Mouse (Mus musculus) layer of hippocampus, postnatal 10 days (tissue): ENCODE results near the gene Bin2. TPM values are rescaled to one million over a fixed set of nuclear protein-coding genes. Genes with fewer than 3 reads are reported as not detected.

Experiments used
- microRNA-seq, 2 experiments: library from miRNA; unstranded; fragments of <30 nt; microRNA quantifications; one replicate each; pipeline ENCODE4 v1.2.0; 2021
- total RNA-seq, 2 experiments: library from RNA; stranded (reverse); gene quantifications; 2 replicates each; pipeline ENCODE4 v1.2.3; 2021

The Bin2 gene
- total RNA-seq, 2 experiments from 2014 or later: 3.9 to 4.8 TPM

Small RNAs within 50 kb of the gene (microRNA-seq; reads per million reads assigned to microRNA genes)
- 0 reads per million in 2 experiments for gene Mir6961

Other genes with a start within 250 kb of the Bin2 start
- under 1 TPM; 0.14 to 0.16 TPM for gene Gm5475, start 247.4 kb downstream of the Bin2 start, total RNA-seq
- 10 to 100 TPM; 55.5 to 61.9 TPM for gene Slc11a2, start 244.5 kb downstream of the Bin2 start, total RNA-seq
- gene Letmd1, start 200.5 kb downstream of the Bin2 start, total RNA-seq: 10 to 100 TPM; 67.8 to 79.1 TPM
- 10 to 100 TPM; 34.5 to 34.7 TPM for gene Csrnp2, start 174.1 kb downstream of the Bin2 start, total RNA-seq
- 10 to 100 TPM; 28.8 to 34.1 TPM for gene Tfcp2, start 117.5 kb downstream of the Bin2 start, total RNA-seq
- gene Pou6f1, start 69.6 kb downstream of the Bin2 start, total RNA-seq: 100 to 1,000 TPM; 104 to 107 TPM
- gene Dazap2, start 54.2 kb downstream of the Bin2 start, total RNA-seq: 10 to 100 TPM; 78.4 to 92.4 TPM
- gene Smagp, start 32.6 kb downstream of the Bin2 start, total RNA-seq: 1 to 10 TPM; 1.7 to 4.1 TPM
- gene Cela1, start 18.4 kb upstream of the Bin2 start, total RNA-seq: 1 to 10 TPM in 1 of 2 experiments, under 1 TPM in 1; 0.87 to 1.7 TPM
- under 1 TPM; 0.49 to 0.87 TPM for gene Galnt6, start 59.8 kb upstream of the Bin2 start, total RNA-seq
- 10 to 100 TPM; 82.1 to 84.7 TPM for gene Slc4a8, start 92.2 kb upstream of the Bin2 start, total RNA-seq
- 100 to 1,000 TPM; 174 to 175 TPM for gene Scn8a, start 200.3 kb upstream of the Bin2 start, total RNA-seq